Mouse (Mus musculus) telencephalon, adult 2 months (tissue): ENCODE measurements at regions not wholly inside any gene's neighbourhood (a gene's known extent, or its start where the extent isn't known, plus 50 kb on each side); places are given as distances from the start of the nearest gene placed in this dataset.
"Not testable (repeated sequence)": the region's sequence is repeated elsewhere in the genome, so short reads cannot be mapped to it uniquely, and the experiment has no call there.

Experiments used
- DNase-seq: peaks from one replicate; pipeline ENCODE4 v3.0.0-alpha.2; 2011; ENCODE audit warnings: low read depth, low spot score

DNA sequence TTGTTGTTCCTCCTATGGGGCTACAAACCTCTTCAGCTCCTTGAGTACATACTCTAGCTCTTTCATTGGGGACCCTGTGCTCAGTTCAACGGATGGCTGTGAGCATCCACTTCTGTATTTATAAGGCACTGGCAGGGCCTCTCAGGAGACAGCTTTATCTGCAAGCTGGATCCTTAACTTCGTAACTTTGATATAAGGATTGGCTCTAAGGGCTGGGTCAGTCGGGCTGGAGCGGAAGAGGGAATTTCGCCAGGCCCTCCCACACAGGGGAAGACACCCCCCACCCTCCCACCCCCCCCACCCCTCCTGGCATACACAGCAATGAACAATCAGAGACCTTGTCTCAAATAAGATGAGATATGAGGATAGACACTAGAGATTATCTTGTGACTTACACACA lies 304.3 kb upstream of the Chordc1 start:
- DNase-seq, result no peak

DNA sequence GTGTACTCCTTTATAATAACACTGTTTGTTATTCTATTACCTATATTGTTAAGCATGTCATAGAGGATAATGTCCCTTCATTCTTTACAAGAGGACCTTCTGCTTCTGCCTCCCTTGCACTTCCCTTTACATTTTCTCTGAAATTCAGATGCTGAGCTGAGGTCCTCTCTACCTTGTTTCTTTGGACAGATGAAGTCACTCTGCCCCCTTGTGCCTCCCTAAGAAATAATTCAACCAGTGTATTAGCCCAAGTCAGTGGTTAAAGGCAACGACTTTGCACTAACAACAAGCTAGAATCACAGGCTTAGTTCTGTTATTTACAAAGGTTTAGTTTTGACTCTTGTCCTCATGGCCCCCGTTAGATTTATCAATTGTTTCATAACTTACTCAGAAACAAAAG lies 289.4 kb upstream of the Chordc1 start:
- peak; percentile 6 for DNase-seq

DNA sequence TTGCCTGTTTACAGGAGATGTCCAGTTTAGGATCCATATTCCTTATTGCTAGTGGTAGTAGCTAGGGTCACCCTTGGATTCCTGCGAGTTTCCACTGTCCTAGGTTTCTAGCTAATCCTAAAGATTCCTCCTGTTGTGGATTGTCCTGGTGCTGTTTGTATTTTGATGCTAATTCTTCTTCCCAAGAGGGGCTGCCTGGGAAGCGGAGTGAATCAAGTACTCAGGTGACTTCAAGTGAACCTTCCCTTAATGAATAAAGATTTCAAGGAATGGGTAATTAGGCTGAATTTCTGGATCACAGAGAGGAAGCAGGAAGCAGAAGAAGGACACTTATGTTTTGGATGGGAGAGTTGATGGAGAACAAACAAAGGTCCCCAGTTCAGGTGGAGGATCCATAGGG lies 250.6 kb upstream of the Chordc1 start:
- no peak for DNase-seq

DNA sequence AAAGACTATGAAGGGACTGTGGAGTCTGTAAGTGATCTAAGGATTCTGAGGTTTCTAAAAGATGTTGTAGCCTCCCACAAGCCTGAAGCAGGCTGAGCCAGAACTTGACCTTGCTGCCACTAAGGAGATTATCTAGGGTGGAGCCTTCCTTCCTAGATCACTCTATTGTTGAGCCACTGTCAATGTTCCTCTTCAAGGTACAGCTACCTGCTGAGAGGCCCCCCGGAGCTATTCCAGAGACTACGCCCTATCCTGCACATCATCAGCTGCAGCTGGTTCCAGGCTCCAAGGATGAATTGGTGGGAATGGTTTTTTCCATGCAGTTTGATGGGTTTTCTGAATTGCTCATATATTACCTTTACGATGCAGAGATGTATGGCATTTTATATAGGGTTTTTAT lies 249.3 kb upstream of the Chordc1 start:
- not testable (repeated sequence) for DNase-seq

GRCm38 (mm10) chr9:18076942-18077341 lies 215.0 kb upstream of the Chordc1 start:
- DNase-seq, result no peak

DNA sequence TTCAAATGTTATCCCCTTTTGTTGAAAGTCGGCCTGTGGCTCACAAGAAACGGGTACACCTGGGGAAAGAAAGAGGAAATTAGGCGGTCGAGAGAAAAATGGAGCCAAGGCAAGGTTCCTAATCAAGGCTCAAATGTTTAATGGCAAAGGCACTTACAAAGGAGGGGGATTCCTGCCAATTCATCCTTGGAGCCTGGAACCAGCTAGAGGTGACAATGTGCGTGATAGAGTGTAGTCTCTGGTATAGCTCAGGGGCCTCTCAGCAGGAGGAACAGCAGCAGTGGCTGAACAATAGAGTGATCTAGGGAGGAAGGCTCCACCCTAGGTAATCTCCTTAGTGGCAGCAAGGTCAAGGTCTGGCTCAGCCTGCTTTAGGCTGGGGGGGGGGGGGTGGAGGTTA lies 213.5 kb upstream of the Chordc1 start:
- DNase-seq, result not testable (repeated sequence)

GRCm38 (mm10) chr9:18079120-18079519 lies 212.8 kb upstream of the Chordc1 start:
- not testable (repeated sequence) for DNase-seq
